Mouse (Mus musculus) T-cell, adult 2 months (primary cell): ENCODE data around the gene Disp1.

ENCODE experiments used
- DNase-seq: peaks from one replicate; pipeline ENCODE4 v3.0.0; 2022; ENCODE audit warnings: low spot score

Gene Disp1

DNA sequence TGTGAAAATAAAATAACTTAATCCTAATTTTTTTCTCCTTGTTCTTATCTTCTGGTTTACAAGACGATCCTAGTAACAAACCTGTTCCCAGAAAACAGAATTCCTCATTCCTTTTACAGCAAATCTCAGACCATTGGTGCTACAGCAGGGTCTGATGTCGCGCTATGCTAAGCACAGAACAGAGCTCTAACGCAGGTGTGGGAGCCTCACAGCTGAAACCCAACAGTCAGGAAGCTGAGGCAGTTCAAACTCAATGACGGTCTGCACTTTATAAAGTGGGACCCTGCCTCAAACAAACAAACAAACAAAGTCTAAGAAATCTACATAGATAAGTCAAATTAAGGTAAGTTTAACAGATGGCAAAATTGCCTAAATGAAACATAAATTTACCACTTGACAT is 20.4 kb downstream of the Disp1 start:
- no peak for DNase-seq

DNA sequence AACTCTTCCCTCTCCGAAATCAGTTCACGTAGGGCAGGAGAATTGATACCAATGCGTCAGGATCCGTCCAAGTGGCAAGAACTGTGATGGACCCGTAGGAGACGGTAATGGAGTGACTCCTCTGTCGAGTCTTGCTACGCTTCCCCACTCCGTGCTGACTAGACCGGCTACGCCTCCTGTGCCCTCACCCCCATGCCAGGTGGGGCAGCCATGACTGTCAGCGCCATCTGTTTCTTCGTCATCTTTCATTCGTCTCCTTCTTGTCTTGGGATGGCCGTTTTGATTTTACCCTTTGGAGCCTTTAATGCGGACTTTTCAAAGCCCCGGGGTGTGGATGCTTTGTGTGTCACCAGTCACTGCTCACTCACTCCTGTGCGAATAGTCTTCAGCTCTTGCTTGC is 26.6 kb downstream of the Disp1 start:
- DNase-seq = no peak

DNA sequence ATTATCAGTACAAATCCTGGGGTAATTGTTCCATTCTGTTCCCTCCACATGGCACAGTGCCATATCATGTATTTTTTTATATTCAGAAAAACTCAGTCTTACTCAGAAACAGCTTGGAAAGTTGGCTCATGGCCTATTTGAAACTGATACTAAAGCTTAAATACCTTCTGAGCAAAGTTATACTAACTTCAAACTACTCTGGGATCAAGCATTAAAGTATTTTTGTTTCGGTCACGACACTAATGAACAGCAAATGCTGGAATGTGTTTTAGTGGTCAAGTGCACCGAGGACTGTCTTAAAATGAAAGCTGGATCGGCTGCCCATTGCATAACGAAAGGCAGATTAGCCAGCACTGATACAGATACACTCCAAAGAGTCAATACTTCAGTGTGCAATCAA is 27.2 kb downstream of the Disp1 start:
- DNase-seq = no peak

DNA sequence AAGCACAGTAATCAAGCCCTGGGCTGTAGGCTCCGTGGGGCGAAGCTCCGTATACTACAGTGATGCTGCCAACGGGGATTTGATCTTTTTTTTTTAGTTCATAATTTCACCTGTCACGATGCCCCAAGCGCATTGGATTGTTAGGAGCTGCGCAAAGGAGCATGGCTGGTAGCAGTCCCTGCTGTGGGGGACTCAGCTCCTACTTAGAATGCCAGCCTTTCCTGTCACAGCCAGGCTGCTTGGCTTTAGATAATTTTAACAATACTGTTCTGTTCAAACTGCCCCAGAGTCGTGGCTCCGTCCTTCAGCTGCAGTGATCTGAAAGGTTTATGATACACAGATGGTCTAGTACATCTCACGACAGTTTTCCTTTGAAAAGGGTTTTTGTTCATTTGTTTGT is 29.9 kb downstream of the Disp1 start:
- DNase-seq = no peak

DNA sequence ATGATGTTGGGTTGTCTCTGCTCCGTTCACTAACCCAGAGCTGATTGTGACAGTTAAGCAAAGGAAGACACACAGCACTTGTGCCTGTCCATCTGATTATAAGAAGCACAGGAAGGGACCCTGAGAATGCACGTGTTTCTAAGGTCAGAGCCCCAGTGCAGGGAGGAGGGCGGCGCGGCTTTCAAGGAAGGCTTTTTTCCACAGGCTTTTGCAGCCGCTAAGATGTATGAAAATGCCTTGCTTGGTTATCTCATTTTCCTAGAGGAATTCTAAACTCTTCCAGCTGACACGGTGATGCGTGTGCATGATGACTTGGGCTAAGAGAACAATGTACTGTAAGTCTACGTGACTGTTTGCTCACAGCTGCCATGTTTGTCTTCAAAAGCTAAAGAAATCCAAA is 30.9 kb downstream of the Disp1 start:
- DNase-seq = no peak

DNA sequence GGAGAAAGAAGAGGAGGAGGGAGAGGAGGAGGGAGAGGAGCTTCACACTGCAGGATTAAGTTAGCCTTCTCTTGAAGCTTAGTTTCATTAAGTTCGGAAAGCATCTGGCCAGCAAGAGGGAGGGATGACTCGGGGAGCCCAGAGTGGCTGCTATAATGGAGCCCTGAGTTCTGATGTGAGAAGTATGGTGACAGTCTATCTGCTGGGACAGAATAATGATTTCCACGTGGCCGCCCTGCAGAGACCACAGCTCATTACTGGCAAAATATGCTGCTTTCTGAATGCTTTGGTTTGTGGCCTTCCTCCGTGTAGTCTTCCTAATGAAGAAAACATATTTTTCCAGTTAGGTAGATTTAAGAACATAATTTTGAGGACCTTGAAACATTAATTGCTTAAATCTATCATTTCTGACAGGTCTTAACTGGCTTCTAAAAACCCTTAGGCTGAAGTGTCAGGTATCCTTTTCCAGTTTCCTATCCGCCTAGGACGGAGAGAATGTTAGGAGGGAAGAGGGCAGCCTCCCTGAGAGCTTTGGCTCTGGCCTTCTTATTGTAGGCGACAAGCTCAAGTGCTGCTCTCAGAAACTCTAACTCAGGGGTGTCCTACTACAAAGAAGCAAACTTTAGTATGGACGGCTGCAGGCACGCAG is 32.2 kb downstream of the Disp1 start:
- DNase-seq = no peak

DNA sequence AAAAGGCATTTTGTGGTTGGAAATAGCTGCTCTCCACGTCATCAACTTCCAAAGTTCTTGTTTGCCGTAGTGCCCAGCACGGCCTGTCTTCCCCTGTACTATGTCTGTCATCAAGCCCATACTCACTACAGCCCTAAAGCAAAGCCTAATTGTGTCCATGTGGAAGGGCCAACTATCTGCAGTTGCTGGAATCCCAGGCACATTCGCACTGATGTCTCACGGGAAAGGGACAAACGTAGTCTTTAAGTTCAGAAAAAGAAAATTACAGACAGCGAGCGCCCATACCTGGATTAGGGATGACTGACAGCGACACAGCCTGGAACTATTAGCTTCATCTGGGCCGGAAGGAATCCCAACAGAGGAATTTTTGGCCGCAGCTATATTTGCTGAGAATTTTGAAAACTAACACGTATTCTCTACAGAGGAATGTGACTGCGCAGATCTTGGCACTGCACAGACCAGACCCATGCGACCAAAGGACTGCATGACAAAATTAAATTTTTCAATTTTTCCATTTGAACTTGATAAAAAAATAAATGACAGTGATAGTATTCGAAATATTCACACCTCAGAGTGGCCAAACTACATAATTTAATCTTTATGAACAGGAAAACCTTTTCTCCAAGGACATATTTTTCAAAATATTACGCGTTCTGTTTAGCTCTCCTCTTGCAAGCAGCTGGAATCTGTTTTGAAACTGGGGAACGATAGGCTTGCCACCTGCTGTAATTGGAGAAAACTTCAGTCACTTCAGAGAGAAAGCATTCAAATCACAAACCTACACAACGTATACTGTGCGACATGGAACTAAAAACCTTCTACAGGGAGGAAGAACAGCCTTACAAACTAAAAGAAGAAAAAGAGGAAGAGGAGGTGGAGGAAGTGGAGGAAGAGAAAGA is 33.0 kb downstream of the Disp1 start:
- no peak for DNase-seq

DNA sequence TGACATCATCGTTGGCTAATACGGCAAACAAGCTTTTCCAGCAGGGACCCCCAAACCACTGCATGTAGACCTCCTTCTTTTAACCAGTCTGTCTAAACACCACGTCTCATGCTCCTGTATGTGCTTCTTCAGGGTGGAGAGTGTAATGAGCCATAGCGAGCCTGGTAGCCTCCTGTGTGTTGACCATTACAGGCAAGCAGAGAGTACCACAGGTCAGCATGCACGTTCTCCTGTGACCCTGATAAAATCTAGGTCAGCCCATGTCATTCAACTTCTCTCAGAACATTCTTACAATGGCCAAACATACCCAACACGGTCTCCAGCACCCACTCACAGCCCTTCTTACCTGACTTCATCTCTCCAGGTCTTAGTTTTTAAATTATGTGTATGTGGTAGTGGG is 35.8 kb downstream of the Disp1 start:
- no peak for DNase-seq

DNA sequence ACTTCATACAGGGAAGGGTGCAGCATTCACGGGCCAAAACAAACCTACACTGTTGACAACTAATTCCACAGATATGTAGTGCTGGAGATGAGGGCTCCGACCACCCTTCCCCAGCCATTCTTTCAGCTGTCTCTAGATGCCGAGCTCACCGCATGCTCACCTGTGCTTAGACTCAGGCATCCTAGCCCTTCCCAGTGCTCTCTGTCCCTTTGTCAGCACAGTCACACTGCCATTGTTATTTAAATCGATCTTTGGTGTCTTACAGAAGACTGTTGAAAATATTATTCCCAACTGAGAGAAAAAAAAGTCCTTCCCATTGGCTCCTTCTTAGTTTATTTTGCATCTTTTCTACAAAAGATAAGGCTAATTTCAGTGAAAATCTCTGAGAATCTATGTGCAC is 36.6 kb downstream of the Disp1 start:
- no peak for DNase-seq

DNA sequence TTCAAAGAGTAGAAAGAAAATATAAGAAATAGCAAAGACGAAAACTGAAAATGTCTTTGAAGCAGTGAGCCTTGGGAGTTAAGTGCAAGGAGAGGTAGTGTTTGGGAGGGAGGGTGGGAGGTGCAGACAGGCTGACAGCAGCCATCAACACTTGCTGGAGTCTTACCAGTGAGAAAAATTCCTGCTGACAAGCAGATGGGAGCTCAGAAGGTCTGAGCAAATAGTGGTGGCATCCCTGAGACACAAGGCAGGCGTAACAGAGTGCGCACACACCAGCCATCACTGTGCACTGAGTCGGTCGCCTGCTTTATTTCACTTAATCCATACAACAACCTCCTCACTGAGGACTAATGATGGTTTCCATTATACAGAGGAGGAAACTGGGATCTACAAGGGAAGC is 37.8 kb downstream of the Disp1 start:
- no peak for DNase-seq

DNA sequence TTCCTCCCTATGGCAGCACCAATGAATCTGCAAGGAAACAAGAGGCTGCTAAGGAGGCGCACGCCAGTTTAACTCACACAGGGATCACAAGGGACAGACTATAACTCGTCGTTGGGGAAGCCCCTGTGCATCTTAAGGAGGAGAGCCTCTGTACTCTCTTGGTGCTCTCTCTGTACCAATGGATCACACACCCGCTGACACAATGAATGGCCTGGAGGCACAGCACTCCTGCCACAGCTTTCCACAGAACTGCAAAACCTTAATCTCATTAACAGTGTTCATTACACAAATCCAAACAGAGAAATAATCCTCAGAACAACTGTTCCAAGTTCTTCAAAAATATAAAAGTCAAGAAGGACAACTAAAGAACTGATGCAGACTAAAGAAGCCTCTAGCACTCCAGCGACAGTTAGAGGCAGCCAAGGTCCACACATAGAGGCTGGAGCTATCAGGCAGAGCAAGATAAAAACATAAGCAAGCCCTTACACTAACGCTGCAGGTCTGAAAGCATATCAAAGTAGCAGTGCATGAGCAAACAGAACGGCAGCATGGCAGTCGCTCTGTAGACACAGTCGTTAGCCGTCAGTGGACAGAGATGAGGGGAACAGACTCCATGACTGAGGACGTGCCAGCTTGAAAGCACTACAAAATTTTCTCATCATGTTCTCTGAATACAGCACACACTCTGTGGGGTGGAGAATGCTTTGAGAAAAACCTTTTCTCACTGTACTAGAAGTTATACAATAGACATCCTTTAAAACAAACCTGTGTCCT is 38.5 kb downstream of the Disp1 start:
- no peak for DNase-seq

DNA sequence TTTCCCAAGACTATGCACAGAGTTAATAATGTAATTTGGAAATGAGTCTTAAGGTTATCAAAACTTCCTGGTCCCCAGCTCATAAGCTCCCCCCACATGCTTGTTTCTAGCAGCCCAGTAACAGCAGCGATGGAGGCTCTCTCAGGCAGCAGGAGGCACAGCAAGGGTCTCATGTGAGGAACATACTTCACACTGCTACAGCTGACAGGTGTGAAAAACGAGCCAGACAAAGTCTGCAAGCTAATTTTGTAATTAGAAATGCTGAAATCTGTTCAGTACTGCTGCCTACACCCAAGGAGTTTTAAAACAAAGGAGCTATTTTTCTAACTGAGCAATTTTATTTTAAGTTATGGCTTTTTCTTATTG is 40.3 kb downstream of the Disp1 start:
- DNase-seq = no peak

DNA sequence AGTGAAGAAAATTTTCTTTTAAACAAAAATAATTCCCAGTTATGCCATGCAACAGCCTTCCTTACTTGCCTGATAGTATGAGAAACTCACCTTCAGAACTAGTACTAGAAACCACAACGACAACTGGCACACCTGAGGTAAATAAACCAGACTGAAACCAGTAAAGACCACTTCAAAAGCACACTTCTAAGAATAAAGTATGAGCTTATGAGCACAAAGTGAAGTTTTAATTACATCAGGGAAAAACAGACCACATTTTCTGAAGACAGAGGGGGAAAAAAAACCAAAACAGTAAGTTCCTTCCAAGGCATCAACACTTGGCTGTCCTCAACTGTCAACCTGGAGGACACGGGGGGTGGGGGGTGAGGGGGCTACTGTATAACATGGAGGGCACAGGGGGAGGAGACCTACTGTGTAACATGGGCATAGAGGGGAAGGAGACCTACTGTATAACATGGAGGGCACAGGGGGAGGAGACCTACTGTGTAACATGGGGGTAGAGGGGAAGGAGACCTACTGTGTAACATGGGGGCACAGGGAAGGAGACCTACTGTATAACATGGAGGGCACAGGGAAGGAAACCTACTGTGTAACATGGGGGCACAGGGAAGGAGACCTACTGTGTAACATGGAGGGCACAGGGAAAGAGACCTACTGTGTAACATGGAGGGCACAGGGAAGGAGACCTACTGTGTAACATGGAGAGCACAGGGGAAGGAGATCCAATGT is 40.9 kb downstream of the Disp1 start:
- DNase-seq = peak; percentile 30

DNA sequence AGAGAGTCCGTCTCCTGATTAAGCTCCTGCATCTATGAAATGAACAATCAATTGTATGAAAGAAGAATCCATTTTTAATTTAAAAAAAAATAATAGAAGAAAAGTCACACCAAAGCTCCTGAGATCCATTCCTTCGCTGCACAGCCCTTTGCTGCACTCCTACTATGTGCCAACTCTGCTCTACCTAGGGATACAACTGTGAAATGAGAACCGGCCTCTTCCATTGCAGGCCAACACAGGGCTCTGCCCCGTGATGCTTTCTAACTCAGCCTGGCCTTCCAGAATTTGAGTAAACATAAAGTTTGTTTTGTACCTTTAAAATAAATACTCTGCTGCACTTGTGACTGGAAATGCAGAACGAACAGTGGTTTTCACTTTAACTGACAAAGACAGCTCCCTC is 42.0 kb downstream of the Disp1 start:
- DNase-seq = no peak

DNA sequence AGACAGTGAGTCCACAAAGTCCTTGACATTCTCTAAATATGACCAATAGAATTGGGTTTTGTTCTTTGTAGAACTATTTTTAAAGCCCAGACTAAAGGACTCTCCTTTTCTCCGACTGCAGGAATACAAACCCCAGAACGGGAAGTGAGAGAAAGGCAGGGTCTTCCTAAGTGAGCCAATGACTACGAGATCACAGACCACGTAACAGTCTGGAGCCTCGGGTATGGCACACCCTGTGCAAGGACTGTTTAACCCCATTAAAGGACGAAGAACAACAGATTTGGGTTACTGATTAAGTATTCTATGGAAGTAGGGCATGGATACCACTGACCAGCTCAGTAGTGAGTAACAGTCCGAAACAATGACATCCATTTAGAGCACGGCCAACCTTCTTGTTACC is 46.1 kb downstream of the Disp1 start:
- DNase-seq = no peak

DNA sequence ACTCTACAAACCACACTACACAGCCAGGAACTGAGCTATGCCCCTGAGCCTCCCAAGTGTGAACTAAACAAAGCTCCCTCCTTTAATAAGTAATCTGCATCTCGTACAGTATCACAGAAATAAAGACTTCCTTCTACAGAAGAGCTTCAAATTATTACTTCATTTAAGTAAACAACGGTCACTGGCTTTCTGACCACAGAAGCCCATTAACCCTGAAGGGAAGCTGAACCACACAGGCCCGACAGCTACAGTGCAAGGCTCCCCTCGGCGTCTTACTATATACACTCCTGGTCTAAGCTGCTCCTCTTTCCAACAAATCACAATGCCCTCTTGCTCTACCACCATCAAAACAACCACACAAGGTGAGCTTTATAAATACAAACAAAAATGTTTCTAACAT is 50.2 kb downstream of the Disp1 start:
- no peak for DNase-seq

DNA sequence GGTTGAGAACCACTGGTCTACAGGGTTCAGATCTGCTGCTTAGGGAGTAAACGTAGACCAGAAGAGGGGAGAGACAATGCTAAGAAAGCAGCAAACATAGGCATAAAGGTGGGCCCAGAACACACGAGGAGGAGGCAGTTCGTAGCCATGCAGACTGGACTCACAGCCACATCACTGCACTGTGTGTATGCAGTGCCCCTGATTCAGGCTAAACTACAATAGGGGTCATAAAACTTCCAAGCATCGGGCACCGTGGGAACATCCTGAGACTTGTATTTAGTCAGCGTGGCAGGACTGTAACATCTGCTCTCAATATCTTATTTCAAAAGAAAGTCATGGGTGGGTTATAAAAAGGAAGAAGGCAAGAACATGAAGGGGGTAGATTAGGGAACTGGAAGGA is 52.9 kb downstream of the Disp1 start:
- DNase-seq = no peak

DNA sequence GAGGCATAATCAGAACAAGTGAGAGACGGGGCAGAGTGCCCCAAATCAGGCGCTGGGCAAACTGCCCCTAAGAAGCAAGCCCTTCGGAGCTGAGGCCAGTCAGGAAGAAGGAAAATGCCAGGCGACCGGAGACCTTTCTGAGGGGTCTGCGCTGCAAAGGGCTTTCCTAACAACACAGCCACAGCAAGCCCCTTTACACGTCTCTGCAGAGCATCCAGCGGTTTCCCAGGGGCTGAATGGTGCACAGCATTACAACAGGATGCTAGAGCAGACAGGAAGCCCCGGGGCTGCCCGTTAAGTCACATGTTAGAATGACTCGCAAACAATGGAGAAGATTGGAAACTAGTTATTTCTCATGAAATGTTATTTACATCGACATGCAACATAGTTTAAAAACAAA is 53.5 kb downstream of the Disp1 start:
- DNase-seq = peak; percentile 34

DNA sequence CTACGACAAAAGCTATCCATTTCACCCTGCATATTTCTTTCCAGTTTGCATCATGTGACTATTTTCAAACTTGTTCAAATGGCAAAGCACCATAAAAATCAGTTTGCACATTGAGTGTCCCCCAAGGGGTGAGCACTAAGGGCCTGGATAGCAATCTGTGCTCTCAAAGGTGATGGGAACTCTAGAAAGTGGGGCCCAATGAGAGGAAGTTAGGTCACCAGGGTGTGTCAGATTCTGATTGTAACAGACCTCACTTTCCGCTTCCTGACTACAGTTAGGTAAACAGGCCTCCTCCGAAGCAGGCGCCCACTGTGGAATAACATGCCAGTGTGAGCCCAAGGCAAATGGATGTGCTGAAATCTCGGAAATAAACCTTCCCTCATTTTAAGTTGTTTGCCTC is 54.6 kb downstream of the Disp1 start:
- DNase-seq = no peak

DNA sequence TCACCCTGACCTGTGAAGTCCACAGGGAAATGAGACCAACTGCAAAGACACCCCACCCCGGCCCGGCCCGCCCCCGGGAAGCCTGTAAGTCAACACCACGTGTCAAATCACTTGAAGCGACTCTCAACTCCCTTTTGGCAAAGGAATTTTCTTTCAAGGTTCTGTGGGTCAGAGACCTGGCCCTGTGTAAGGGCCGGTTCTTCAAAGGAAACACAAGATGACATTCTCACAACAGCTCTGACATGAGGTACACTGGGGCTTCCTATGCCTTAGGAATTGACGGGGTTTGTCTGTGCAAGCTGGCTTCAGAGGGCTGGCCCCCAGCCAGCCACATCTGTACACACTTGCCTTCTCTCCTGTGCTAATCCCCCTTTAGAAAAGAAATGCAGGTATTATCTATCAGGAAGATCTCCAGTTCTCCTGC is 56.7 kb downstream of the Disp1 start:
- DNase-seq = no peak

DNA sequence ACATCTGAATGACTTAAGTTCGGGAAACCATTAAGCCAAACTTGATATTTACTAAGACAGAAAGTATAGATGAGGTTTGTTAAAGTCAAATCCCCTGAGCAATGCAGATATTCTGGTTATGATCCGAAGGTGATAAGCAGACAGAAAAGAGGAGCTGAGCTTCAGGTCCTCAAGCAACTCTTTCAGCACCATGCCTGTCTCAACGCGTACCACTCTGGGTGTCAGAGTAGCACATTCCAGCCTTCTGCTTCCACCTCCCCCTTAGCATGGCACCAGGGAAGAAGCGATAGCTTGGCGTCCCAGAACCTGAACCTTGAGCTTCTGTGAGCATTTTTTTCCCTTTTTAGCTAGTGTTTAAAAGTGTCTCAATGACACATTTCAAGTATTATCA is 57.1 kb downstream of the Disp1 start:
- DNase-seq = no peak

DNA sequence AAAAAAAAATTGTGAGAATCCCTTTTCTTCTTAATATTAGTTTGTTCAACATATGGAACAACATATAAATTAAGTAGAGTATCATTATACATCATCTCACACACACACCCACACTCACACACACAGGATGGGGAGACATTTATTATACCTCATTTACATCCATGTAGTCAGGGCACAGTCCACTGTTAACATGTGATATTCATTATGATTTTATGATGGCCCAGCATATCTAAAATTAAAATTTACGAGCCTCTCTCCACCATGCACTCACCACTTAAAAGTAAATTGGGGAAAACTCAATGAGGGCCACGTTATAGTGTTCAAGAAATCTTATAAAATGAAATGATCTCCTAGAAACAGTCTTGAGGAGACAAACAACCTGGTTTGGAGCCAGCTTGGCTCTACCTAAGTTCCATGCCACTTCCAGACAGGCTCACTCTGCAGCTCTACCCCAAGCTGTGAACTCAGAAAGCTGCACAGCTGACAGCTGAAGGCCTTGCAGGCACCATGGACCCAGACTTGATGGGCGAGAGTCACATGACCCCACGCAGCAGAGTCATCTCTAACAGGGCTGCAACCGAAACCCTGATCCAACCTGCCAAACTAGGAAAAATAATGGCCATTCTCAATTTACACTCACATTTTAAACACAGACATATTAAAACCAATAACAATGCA is 57.7 kb downstream of the Disp1 start:
- no peak for DNase-seq
